Comparison of ENCODE assay signal across 10 mouse cellular contexts in the genomic region with DNA sequence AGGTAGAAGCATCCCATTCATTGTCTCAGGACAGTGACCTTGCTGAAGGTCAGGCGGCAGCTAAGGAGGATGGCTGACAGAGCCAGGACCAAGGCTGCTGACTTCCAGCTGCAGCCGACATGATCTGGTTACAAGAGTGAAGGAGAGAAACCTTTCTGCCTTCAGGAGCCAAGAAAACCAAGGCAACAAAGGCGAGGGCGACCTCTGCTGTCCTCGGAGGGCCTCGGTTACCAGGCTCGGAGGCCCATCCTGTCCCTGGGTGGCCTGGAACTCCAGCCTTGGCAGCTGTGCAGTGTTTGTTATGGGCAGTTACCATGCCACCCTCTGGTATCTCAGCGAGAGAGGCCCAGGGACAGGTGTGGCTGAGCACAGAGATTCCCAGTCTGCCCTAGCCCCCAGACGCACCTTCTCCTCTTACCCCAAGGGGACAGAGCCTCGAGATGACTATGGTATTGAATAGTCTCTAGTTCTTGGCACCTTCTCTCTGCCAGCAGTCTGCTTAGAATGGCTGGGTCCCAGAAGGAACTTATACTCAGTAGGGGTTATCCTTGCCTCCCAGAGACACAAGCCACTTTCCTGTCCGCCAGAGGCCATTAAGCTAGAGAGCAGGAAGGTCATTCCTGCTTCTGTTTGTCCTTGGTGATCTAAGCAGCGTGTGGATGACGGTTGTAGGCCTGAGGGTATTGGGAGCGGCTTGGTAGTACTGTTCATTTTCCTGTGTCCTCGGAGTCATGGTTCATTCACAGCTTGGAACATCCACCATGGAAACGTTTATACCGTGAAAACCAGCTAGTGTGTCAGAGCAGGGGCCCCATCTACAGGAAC.
DNase-seq lines count a peak whose midpoint lies in the region; ATAC-seq and TF ChIP-seq lines count a peak whose summit lies in the region.
"Had no signal": no experiment of that assay in that cellular context is flagged by ENCODE, and none has a peak within 500 bp of the region (broad histone marks: within the 10 kb centered on the region; RNA-seq: fewer than 3 reads in every experiment).

No protein-coding gene starts in this region.

- no peaks in the 10 kb centered on the region for H3K9me3 ChIP-seq in hindbrain, embryonic 11.5 days (ENCODE audit: control insufficient read depth, low read length)
- no peaks in the 10 kb centered on the region for H3K9me3 ChIP-seq in hindbrain, embryonic 16.5 days (ENCODE audit: control insufficient read depth, low read length)
- no peaks in the 10 kb centered on the region for H3K9me3 ChIP-seq in heart, embryonic 12.5 days (replicated peaks)
- no peaks in the 10 kb centered on the region for H3K9me3 ChIP-seq in limb, embryonic 10.5 days (replicated peaks)
- H3K9me3 ChIP-seq: neural tube, embryonic 13.5 days had no signal

- H3K4me3 ChIP-seq in hindbrain, embryonic 11.5 days (ENCODE audit: low read depth, low read length) = no peak overlapping the region
- no peak overlapping the region for H3K4me3 ChIP-seq in hindbrain, embryonic 16.5 days (ENCODE audit: low read length)
- H3K4me3 ChIP-seq in heart, embryonic 12.5 days = no peak overlapping the region
- H3K4me3 ChIP-seq in limb, embryonic 10.5 days = no peak overlapping the region
- no peak overlapping the region for H3K4me3 ChIP-seq in testis, adult 2 months (ENCODE audit: control insufficient read depth, low read depth, low read length)
- H3K4me3 ChIP-seq: erythroblast, embryonic 14.5 days; neural tube, embryonic 13.5 days had no signal

- H3K27me3 ChIP-seq in hindbrain, embryonic 11.5 days (ENCODE audit: control insufficient read depth, insufficient read depth, low read length) = no peaks in the 10 kb centered on the region
- H3K27me3 ChIP-seq in hindbrain, embryonic 16.5 days (replicated peaks; ENCODE audit: control insufficient read depth, insufficient read depth, low read length) = no peaks in the 10 kb centered on the region
- no peaks in the 10 kb centered on the region for H3K27me3 ChIP-seq in heart, embryonic 12.5 days (replicated peaks)
- H3K27me3 ChIP-seq in limb, embryonic 10.5 days (ENCODE audit: low read depth, poor library complexity, severe bottlenecking) = no peaks in the 10 kb centered on the region
- no peaks in the 10 kb centered on the region for H3K27me3 ChIP-seq in testis, adult 2 months (ENCODE audit: control insufficient read depth, insufficient read depth, low read length)
- H3K27me3 ChIP-seq: neural tube, embryonic 13.5 days had no signal

- H3K9ac ChIP-seq in hindbrain, embryonic 11.5 days (ENCODE audit: low read depth, low read length) = no peak overlapping the region
- H3K9ac ChIP-seq in hindbrain, embryonic 16.5 days (ENCODE audit: low read depth, low read length) = no peak overlapping the region
- no peak overlapping the region for H3K9ac ChIP-seq in heart, embryonic 12.5 days
- H3K9ac ChIP-seq: neural tube, embryonic 13.5 days had no signal

- DNase-seq in hindbrain, embryonic 11.5 days (ENCODE audit: low spot score) = peak; percentile 26
- no peak for DNase-seq in brain, embryonic 14.5 days (ENCODE audit: low read depth)
- DNase-seq in limb, embryonic 10.5 days (ENCODE audit: low spot score) = no peak
- no peak for DNase-seq in natural killer cell, adult 2 months (ENCODE audit: low spot score in 2 of 2)
- no peak for DNase-seq in layer of hippocampus, adult 18-20 months (ENCODE audit: low spot score in 2 of 2)

- WGBS in hindbrain, embryonic 11.5 days = 59% methylated on average over 17 of the region's 17 CpGs
- 58% methylated on average over 17 of the region's 17 CpGs for WGBS in hindbrain, embryonic 16.5 days
- 45% methylated on average over 17 of the region's 17 CpGs for WGBS in heart, embryonic 12.5 days
- whole genome bisulfite sequencing in limb, embryonic 10.5 days = 70% methylated on average over 17 of the region's 17 CpGs

- H3K36me3 ChIP-seq in hindbrain, embryonic 11.5 days (ENCODE audit: control insufficient read depth, insufficient read depth, low read length) = no peaks in the 10 kb centered on the region
- no peaks in the 10 kb centered on the region for H3K36me3 ChIP-seq in hindbrain, embryonic 16.5 days (ENCODE audit: control insufficient read depth, insufficient read depth, low read length)
- no peaks in the 10 kb centered on the region for H3K36me3 ChIP-seq in heart, embryonic 12.5 days
- no peaks in the 10 kb centered on the region for H3K36me3 ChIP-seq in limb, embryonic 10.5 days
- no peaks in the 10 kb centered on the region for H3K36me3 ChIP-seq in testis, adult 2 months (ENCODE audit: control insufficient read depth, insufficient read depth, low read length)
- H3K36me3 ChIP-seq: neural tube, embryonic 13.5 days had no signal

- H3K4me2 ChIP-seq in hindbrain, embryonic 11.5 days (replicated peaks; ENCODE audit: low read depth, low read length) = no peak overlapping the region
- H3K4me2 ChIP-seq in hindbrain, embryonic 16.5 days (ENCODE audit: low read length) = no peak overlapping the region
- H3K4me2 ChIP-seq in heart, embryonic 12.5 days = no peak overlapping the region
- H3K4me2 ChIP-seq: neural tube, embryonic 13.5 days had no signal

- no peak for ATAC-seq in hindbrain, embryonic 11.5 days (ENCODE audit: low FRiP score)
- no peak for ATAC-seq in hindbrain, embryonic 16.5 days
- peak; percentile 76 for ATAC-seq in heart, embryonic 12.5 days (ENCODE audit: insufficient number of reproducible peaks, low FRiP score)

- H3K4me1 ChIP-seq in hindbrain, embryonic 11.5 days (replicated peaks; ENCODE audit: control insufficient read depth, insufficient read depth, low read length) = no peaks in the 10 kb centered on the region
- no peaks in the 10 kb centered on the region for H3K4me1 ChIP-seq in hindbrain, embryonic 16.5 days (ENCODE audit: control insufficient read depth, insufficient read depth, low read depth, low read length)
- peaks cover 14% of the 10 kb centered on the region for H3K4me1 ChIP-seq in heart, embryonic 12.5 days (replicated peaks)
- no peaks in the 10 kb centered on the region for H3K4me1 ChIP-seq in limb, embryonic 10.5 days
- peaks cover 2% of the 10 kb centered on the region; the same call in 1 of the 2 replicates for H3K4me1 ChIP-seq in testis, adult 2 months (ENCODE audit: control insufficient read depth, insufficient read depth, low read length)

- TF ChIP-seq CTCF in brain, embryonic 14.5 days (IDR thresholded peaks at IDR 0.05; ENCODE audit: borderline replicate concordance, extremely low read depth, insufficient read depth, insufficient read length) = peak; percentile 13; the same call in 1 of the 2 replicates
- TF ChIP-seq CTCF in testis, adult 2 months (IDR thresholded peaks at IDR 0.05; ENCODE audit: control insufficient read depth, insufficient read depth, insufficient replicate concordance, low read depth, low read length) = peak; percentile 43; the same call in 1 of the 2 replicates

- no peak overlapping the region for H3K27ac ChIP-seq in hindbrain, embryonic 11.5 days (ENCODE audit: low read depth, low read length)
- no peak overlapping the region for H3K27ac ChIP-seq in hindbrain, embryonic 16.5 days (ENCODE audit: low read depth, low read length)
- peak overlapping the region; percentile 42 for H3K27ac ChIP-seq in heart, embryonic 12.5 days (ENCODE audit: poor library complexity, severe bottlenecking)
- peak overlapping the region; percentile 21; the same call in 1 of the 2 replicates for H3K27ac ChIP-seq in limb, embryonic 10.5 days
- H3K27ac ChIP-seq in testis, adult 2 months (ENCODE audit: control insufficient read depth, insufficient read depth, low read depth, low read length) = no peak overlapping the region; the same call in 1 of the 2 replicates
- H3K27ac ChIP-seq: neural tube, embryonic 13.5 days had no signal

- TF ChIP-seq POLR2A in brain, embryonic 14.5 days (IDR thresholded peaks at IDR 0.05; ENCODE audit: borderline replicate concordance, extremely low read depth, insufficient read depth, insufficient read length, poor library complexity, severe bottlenecking) = no peak
- no peak for TF ChIP-seq POLR2A in testis, adult 2 months (IDR thresholded peaks at IDR 0.05; ENCODE audit: control insufficient read depth, low read depth, low read length)

Comparison
In these comparisons a context has a peak if more than half of its experiments do, and no peak if none do; other contexts are left out.
1. H3K27ac ChIP-seq: peak in heart, embryonic 12.5 days (single experiment) and limb, embryonic 10.5 days (single experiment); none in hindbrain, embryonic 11.5 days (single experiment), hindbrain, embryonic 16.5 days (single experiment) and testis, adult 2 months (single experiment).